Mouse (Mus musculus) heart, postnatal 4 days (tissue): ENCODE measurements around the gene Gm11634. TPM values are rescaled to one million over a fixed set of nuclear protein-coding genes. Genes with fewer than 3 reads are reported as not detected.

ENCODE experiments used
- DNase-seq: peaks from one replicate; pipeline ENCODE4 v3.0.0; 2021
- total RNA-seq, 2 experiments: library from RNA; stranded (reverse); gene quantifications; 2 replicates each; pipeline ENCODE4 v1.2.3; 2021

Gene Gm11634
- total RNA-seq, 2 experiments from 2014 or later = not detected

GRCm38 (mm10) chr11:101562391-101562790 lies 36.7 kb downstream of the Gm11634 start:
- DNase-seq = peak; percentile 46

- DNase-seq = no peak
Measured at GRCm38 (mm10) chr11:101556954-101557353, 42.1 kb downstream of the Gm11634 start.

- no peak for DNase-seq
Measured at GRCm38 (mm10) chr11:101556541-101556940, 42.5 kb downstream of the Gm11634 start.

GRCm38 (mm10) chr11:101553354-101553930 lies 45.6 kb downstream of the Gm11634 start:
- DNase-seq = no peak

GRCm38 (mm10) chr11:101552476-101553300 lies 46.4 kb downstream of the Gm11634 start:
- DNase-seq = peak; percentile 96

- peak; percentile 94 for DNase-seq
Measured at GRCm38 (mm10) chr11:101551751-101552475, 47.1 kb downstream of the Gm11634 start, which contains the start of the genes Brca1 and Nbr1. Gene Brca1 (minus strand): TSS chr11:101551955. Gene Nbr1 (plus strand): TSS chr11:101552149.

GRCm38 (mm10) chr11:101548526-101548925 lies 50.5 kb downstream of the Gm11634 start:
- DNase-seq = no peak

- DNase-seq = no peak
Measured at GRCm38 (mm10) chr11:101544132-101544531, 54.9 kb downstream of the Gm11634 start.

Other genes starting within 250 kb of the Gm11634 start
- gene G6pc, start 231.7 kb downstream of the Gm11634 start, total RNA-seq = not detected
- 10 to 100 TPM; 25.0 to 27.1 TPM for gene Aarsd1, start 181.6 kb downstream of the Gm11634 start, total RNA-seq
- 1 to 10 TPM; 3.0 to 8.8 TPM for gene Gm27029, start 174.5 kb downstream of the Gm11634 start, total RNA-seq
- gene Rundc1, start 174.2 kb downstream of the Gm11634 start, total RNA-seq = 10 to 100 TPM in 1 of 2 experiments, 1 to 10 TPM in 1; 9.0 to 12.4 TPM
- 10 to 100 TPM; 50.6 to 52.8 TPM for gene Ptges3l, start 173.9 kb downstream of the Gm11634 start, total RNA-seq
- 10 to 100 TPM; 69.0 to 72.5 TPM for gene Rpl27, start 157.0 kb downstream of the Gm11634 start, total RNA-seq
- 10 to 100 TPM; 12.0 to 13.1 TPM for gene Ifi35, start 150.8 kb downstream of the Gm11634 start, total RNA-seq
- 10 to 100 TPM; 11.5 to 11.7 TPM for gene Rnd2, start 134.3 kb downstream of the Gm11634 start, total RNA-seq
- gene Vat1, start 133.0 kb downstream of the Gm11634 start, total RNA-seq = 10 to 100 TPM; 59.5 to 60.4 TPM
- 10 to 100 TPM; 10.6 to 10.9 TPM for gene Brca1, start 47.3 kb downstream of the Gm11634 start, total RNA-seq
- 100 to 1,000 TPM; 116 to 120 TPM for gene Nbr1, start 47.1 kb downstream of the Gm11634 start, total RNA-seq
- gene Tmem106a, start 17.0 kb downstream of the Gm11634 start, total RNA-seq = 1 to 10 TPM; 7.9 TPM
- 10 to 100 TPM; 29.2 to 35.0 TPM for gene Rdm1, start 27.9 kb upstream of the Gm11634 start, total RNA-seq
- 10 to 100 TPM; 17.9 to 20.5 TPM for gene Arl4d, start 66.3 kb upstream of the Gm11634 start, total RNA-seq
- 10 to 100 TPM; 21.6 to 21.7 TPM for gene Dhx8, start 133.7 kb upstream of the Gm11634 start, total RNA-seq
- gene Etv4, start 186.1 kb upstream of the Gm11634 start, total RNA-seq = 1 to 10 TPM; 6.6 to 6.8 TPM